Mouse (Mus musculus) heart, embryonic 16.5 days (tissue): ENCODE results near the gene Nyap1. TPM values are rescaled to one million over a fixed set of nuclear protein-coding genes. Genes with fewer than 3 reads are reported as not detected.
"Not testable (repeated sequence)": the region's sequence is repeated elsewhere in the genome, so short reads cannot be mapped to it uniquely, and the experiment has no call there.

Experiments used
- ATAC-seq: fragments of 200-750 bp; cut with Nextera tagmentation; replicated peaks from 2 replicates; pipeline ENCODE4 v1.8.0; 2017; ENCODE audit warnings: moderate number of reproducible peaks; ENCODE audit not compliant: insufficient read depth, low FRiP score; ENCODE audit errors: extremely low read depth
- H3K27ac ChIP-seq: fragments of 300-500 bp; sonication (generic); 2 replicates; pipeline ENCODE4 v1.5.1; 2014; ENCODE audit warnings: mild to moderate bottlenecking, low read length, control low read depth, moderate library complexity
- H3K27me3 ChIP-seq: fragments of 300-500 bp; sonication (generic); 2 replicates; pipeline ENCODE4 v1.6.1; 2014; ENCODE audit warnings: low read length, mixed read lengths; ENCODE audit not compliant: control insufficient read depth, insufficient read depth
- H3K36me3 ChIP-seq: fragments of 300-500 bp; sonication (generic); 2 replicates; pipeline ENCODE4 v1.6.1; 2014; ENCODE audit not compliant: control insufficient read depth, insufficient read depth
- H3K4me1 ChIP-seq: fragments of 300-500 bp; sonication (generic); 2 replicates; pipeline ENCODE4 v1.6.1; 2014; ENCODE audit warnings: low read length, mixed read lengths; ENCODE audit not compliant: control insufficient read depth, insufficient read depth
- H3K4me2 ChIP-seq: fragments of 300-500 bp; sonication (generic); 2 replicates; pipeline ENCODE4 v1.6.1; 2014; ENCODE audit warnings: low read depth, mild to moderate bottlenecking, control low read depth, low read length
- H3K4me3 ChIP-seq: fragments of 300-500 bp; sonication (generic); 2 replicates; pipeline ENCODE4 v1.5.1; 2014; ENCODE audit warnings: mild to moderate bottlenecking, control low read depth, low read length
- H3K9ac ChIP-seq: fragments of 300-500 bp; sonication (generic); 2 replicates; pipeline ENCODE4 v1.6.1; 2014; ENCODE audit warnings: low read length, control low read depth
- H3K9me3 ChIP-seq: fragments of 300-500 bp; sonication (generic); replicated peaks from 2 replicates; pipeline ENCODE4 v1.6.1; 2016; ENCODE audit warnings: low read length; ENCODE audit not compliant: control insufficient read depth
- WGBS: fragments of 180-500 bp; shearing (Covaris S2); extraction: QIAGEN DNeasy Blood & Tissue Kit; methylation state at CpG from one replicate; pipeline ENCODE4 v1.1.7; 2014; 5-methylcytosine and 5-hydroxymethylcytosine counted together
- polyA plus RNA-seq: library from polyadenylated mRNA; unstranded; fragments of >200 nt; fragmentation: Nextera tagmentation; extraction: Ambion mirVana; gene quantifications from 2 replicates; pipeline ENCODE4 v1.2.1, GENCODE M21; 2015

The Nyap1 gene
- polyA plus RNA-seq, 1 experiment from 2014 or later, result 1.6 TPM

DNA sequence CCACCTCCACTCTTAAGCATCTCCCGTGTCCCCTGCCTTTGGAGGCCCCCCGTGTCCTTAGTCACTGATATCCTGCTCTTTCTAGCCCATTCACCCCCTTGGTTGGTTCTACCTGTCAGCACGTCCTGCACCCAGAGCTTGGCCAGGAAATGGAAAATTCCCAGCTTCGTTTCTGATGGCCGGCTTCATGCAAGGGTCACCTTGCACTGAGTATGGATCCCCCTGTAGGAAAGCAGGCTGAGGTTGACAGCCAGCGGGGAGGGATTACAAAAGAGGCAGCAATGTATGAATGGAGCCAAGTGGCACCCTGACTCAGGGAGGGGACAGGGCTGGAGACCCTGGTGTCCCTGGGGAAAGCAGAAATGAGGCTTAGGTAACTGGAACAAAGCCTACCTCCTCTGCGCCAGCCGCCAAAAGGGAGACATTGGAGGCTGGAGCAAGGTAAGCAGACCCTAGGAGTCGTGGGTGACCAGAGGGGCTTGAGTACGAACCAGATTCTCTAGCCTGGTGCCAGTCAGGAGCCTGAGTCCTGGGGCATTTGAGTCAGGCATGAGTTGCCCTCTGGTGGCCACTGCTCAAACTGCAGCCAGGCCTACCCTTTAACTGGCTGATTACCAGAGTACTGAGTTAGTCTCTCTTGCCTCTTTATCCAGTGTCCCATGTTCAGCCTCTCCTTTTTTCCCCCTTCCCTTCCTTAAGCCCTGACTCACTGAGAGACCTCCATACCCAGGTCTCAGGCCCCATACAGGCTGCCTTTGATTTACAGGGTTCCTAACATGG, 15.7 kb upstream of the Nyap1 start:
- Histone ChIP-seq H3K27ac (peak overlapping the region; percentile 61), H3K4me3 (no peak overlapping the region), H3K36me3 (peaks cover 21% of the 10 kb centered on the region), H3K9me3 (no peaks in the 10 kb centered on the region), H3K9ac (no peak overlapping the region), H3K27me3 (no peaks in the 10 kb centered on the region), H3K4me1 (peaks cover 47% of the 10 kb centered on the region), H3K4me2 (no peak overlapping the region)
- ATAC-seq, result peak; percentile 55; the same call in 1 of the 2 replicates
- 28% methylated on average over 10 of the region's 10 CpGs for WGBS

- 48% methylated on average over 3 of the region's 3 CpGs for WGBS
- Histone ChIP-seq H3K4me1 (peaks cover 57% of the 10 kb centered on the region), H3K27me3 (no peaks in the 10 kb centered on the region), H3K4me2 (no peak overlapping the region), H3K4me3 (no peak overlapping the region), H3K9ac (no peak overlapping the region), H3K9me3 (no peaks in the 10 kb centered on the region), H3K36me3 (peaks cover 29% of the 10 kb centered on the region), H3K27ac (peak overlapping the region; percentile 19; the same call in 1 of the 2 replicates)
- ATAC-seq, result no peak
Observed at GRCm38 (mm10) chr5:137756106-137756505, 14.7 kb upstream of the Nyap1 start.

DNA sequence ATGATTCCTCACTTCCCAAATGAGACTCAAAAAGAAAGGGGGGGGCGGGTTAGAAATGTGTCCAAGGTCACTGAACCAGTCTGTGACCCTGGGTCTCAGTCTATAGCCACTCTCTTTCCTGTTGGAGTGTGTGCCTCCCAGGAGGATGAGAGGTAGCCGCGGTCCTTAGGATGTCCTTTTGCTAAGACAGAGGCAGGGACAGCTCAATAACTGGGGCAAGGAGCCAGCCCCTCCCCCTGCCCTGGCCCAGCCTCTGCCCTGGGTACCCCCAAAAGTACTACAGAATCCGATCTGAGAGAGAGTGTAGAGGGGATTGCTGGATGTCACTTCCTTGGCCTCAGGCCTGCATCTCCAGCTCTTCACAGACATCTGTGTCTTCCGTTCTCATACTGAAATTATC, 14.0 kb upstream of the Nyap1 start:
- no peak overlapping the region for H3K9ac ChIP-seq
- peak overlapping the region; percentile 30; the same call in 1 of the 2 replicates for H3K27ac ChIP-seq
- no peak overlapping the region for H3K4me2 ChIP-seq
- H3K4me1 ChIP-seq, result peaks cover 64% of the 10 kb centered on the region
- no peaks in the 10 kb centered on the region for H3K9me3 ChIP-seq
- no peak for ATAC-seq
- no peaks in the 10 kb centered on the region for H3K27me3 ChIP-seq
- peaks cover 29% of the 10 kb centered on the region for H3K36me3 ChIP-seq
- 80% methylated on average over 5 of the region's 5 CpGs for WGBS
- no peak overlapping the region for H3K4me3 ChIP-seq

- Histone ChIP-seq H3K36me3 (peaks cover 21% of the 10 kb centered on the region), H3K27me3 (no peaks in the 10 kb centered on the region), H3K9ac (peak overlapping the region; percentile 55), H3K27ac (peak overlapping the region; percentile 58), H3K9me3 (no peaks in the 10 kb centered on the region), H3K4me1 (peaks cover 71% of the 10 kb centered on the region), H3K4me2 (no peak overlapping the region; the same call in 1 of the 2 replicates), H3K4me3 (no peak overlapping the region)
- ATAC-seq, result no peak
- 53% methylated on average over 13 of the region's 13 CpGs for WGBS
Observed at GRCm38 (mm10) chr5:137753111-137753832, 11.9 kb upstream of the Nyap1 start.

DNA sequence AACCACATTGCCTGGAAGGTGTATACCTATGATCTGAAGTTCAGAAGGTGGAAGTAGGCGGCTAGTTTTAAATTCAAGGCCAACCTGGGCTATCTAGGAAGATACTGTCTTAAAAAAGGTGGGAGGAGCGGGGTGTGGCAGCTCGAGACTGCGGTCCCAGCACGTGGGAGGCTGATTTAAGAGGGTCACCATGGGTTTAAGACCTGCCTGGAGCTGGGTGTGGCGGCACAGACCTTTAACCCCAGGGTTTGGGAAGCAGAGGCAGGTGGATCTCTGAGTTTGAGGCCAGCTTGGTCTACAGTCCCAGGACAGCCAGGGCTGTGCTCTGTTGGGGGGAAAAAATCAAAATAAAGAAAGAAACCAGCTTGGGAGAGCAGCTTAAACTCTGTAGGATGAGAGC, 10.6 kb upstream of the Nyap1 start:
- Histone ChIP-seq H3K4me3 (no peak overlapping the region), H3K27ac (peak overlapping the region; percentile 93), H3K4me1 (peaks cover 63% of the 10 kb centered on the region), H3K4me2 (no peak overlapping the region), H3K9ac (peak overlapping the region; percentile 21; the same call in 1 of the 2 replicates), H3K9me3 (no peaks in the 10 kb centered on the region), H3K27me3 (no peaks in the 10 kb centered on the region), H3K36me3 (peaks cover 17% of the 10 kb centered on the region)
- WGBS, result 88% methylated on average over 6 of the region's 6 CpGs
- ATAC-seq, result no peak

DNA sequence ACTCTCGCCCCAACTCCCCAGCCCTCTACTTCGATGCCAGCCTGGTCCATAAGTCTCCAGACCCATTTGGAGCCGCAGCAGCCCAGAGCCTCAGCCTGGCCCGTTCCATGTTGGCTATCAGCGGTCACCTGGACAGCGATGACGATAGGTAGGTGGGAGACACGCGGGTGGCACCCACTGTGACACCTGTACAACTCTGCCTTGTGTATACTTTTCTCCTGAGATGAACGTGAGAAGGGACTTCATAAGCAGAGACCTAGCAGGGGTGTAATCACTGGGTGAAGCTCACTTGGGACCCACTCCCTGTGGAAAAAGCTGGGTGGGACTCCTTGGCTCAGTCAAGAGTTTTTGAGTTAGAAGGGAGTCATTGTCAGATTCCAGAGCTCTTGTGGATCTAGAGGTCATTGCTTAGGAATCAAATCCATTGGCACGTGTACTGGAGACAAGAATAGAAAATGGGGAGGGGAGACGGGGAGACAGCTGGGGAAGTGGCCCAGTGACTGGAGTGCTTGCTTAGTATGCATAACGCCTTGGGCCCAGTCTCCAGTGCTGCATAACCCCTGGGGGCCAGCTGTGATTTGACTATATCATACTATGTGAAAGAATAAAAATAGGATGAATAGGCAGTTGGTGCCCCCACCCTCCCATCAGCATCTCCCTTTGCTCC, 9.9 kb upstream of the Nyap1 start:
- peak overlapping the region; percentile 55 for H3K9ac ChIP-seq
- H3K27ac ChIP-seq, result peak overlapping the region; percentile 93

GRCm38 (mm10) chr5:137750212-137750611, 8.8 kb upstream of the Nyap1 start:
- peaks cover 14% of the 10 kb centered on the region for H3K36me3 ChIP-seq
- not testable (repeated sequence) for H3K4me2 ChIP-seq, H3K27ac ChIP-seq, H3K4me3 ChIP-seq, H3K9me3 ChIP-seq, H3K27me3 ChIP-seq, H3K9ac ChIP-seq, ATAC-seq
- 88% methylated on average over 7 of the region's 8 CpGs for WGBS
- peaks cover 54% of the 10 kb centered on the region for H3K4me1 ChIP-seq

More for the DNA sequence above, 9.9 kb upstream of the Nyap1 start:
- no peaks in the 10 kb centered on the region for H3K27me3 ChIP-seq
- H3K4me1 ChIP-seq, result peaks cover 60% of the 10 kb centered on the region
- peak overlapping the region; percentile 41 for H3K4me2 ChIP-seq
- H3K36me3 ChIP-seq, result peaks cover 17% of the 10 kb centered on the region
- no peak; the same call in 1 of the 2 replicates for ATAC-seq
- 74% methylated on average over 13 of the region's 13 CpGs for WGBS
- no peak overlapping the region for H3K4me3 ChIP-seq
- no peaks in the 10 kb centered on the region for H3K9me3 ChIP-seq

DNA sequence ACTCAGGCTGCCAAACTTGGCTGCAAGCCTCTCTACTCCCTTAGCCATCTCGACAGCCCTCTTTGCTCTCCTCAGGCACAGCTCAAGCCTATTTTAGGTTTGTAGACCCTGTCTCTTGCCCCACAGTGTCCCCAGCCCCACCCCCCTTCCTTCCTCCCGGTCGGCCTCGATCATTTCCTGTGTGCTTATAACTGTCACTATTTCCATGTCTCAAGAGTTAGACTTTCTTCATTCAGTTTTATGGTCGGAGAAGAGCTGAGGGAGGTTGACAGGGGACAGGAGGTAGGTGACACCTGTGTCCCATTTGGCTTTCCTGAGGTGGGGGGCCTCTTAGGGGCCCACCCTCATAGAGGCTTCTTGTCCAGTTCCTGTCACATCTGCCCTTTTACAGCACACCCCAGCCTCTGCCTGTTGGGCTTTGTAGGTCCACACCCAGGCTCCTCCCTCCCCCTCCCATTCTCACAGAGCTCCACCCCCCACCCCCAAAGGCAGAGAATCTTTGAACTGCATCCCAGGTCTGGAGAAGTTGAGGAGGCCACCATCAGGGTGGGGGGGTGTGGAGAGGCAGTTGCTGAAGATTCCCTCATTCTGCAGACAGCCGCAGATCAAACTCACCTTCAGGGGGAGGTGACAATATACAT, 7.9 kb upstream of the Nyap1 start:
- Histone ChIP-seq H3K36me3 (peaks cover 14% of the 10 kb centered on the region), H3K27ac (peak overlapping the region; percentile 97), H3K4me1 (peaks cover 57% of the 10 kb centered on the region), H3K27me3 (no peaks in the 10 kb centered on the region), H3K4me3 (peak overlapping the region; percentile 95), H3K9me3 (no peaks in the 10 kb centered on the region), H3K4me2 (peak overlapping the region; percentile 98), H3K9ac (peak overlapping the region; percentile 98)
- 34% methylated on average over 6 of the region's 6 CpGs for WGBS
- ATAC-seq, result no peak
